Comparison of ENCODE assay signal across 10 mouse cellular contexts in the genomic region with DNA sequence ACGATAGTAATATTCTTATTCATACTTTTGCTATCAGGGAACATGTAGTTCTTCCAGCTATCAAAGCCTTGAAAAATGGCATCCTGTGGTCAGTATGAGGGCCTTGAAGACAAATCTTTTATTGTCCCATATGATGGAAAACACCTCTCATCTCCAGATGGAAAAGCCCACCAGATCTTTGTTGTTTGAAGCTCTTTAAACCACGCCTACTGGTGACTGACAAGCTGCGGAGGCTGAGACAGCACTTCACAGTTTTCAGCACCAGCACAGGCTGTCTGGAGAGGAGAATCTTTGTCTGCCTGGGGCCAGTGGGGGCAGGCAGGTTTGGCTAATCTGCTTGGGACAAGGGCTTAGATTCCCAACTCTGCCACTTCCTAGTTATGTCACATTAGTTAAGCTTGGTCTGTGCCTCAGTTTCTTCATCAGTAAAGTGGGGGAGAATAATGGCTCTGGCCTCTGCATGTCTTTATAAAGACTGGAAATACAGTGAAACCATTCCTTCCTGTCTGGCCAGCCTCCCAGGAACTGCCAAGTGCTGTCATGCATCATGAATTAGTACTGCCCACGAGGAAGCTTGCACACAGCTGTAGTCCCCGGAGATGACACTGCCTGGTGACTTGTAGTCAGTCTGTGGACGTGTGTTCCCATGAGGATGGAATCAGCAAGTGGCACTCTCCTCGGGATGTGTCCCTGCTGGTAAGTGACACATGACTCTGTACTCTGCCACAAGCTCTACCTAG. TPM values are rescaled to one million over a fixed set of nuclear protein-coding genes. Genes with fewer than 3 reads are reported as not detected.
DNase-seq lines count a peak whose midpoint lies in the region; ATAC-seq and TF ChIP-seq lines count a peak whose summit lies in the region.
"Had no signal": no experiment of that assay in that cellular context is flagged by ENCODE, and none has a peak within 500 bp of the region (broad histone marks: within the 10 kb centered on the region; RNA-seq: fewer than 3 reads in every experiment).

No protein-coding gene starts in this region.

- peak; percentile 59; the same call in 1 of the 2 replicates for ATAC-seq in lung, embryonic 14.5 days (ENCODE audit: insufficient read depth)

- no peaks in the 10 kb centered on the region for H3K9me3 ChIP-seq in lung, embryonic 14.5 days (ENCODE audit: low read depth, low read length)
- H3K9me3 ChIP-seq: heart, embryonic 15.5 days; megakaryocyte, embryonic 14.5 days had no signal

- H3K4me2 ChIP-seq in lung, embryonic 14.5 days: no peak overlapping the region
- H3K4me2 ChIP-seq: heart, embryonic 15.5 days had no signal

- H3K9ac ChIP-seq in lung, embryonic 14.5 days: no peak overlapping the region
- H3K9ac ChIP-seq: heart, embryonic 15.5 days had no signal

- no peaks in the 10 kb centered on the region for H3K27me3 ChIP-seq in lung, embryonic 14.5 days (ENCODE audit: insufficient read depth, low read length)

- peak; percentile 52 for DNase-seq in adrenal gland, adult 2 months
- no peak for DNase-seq in adrenal gland, postnatal 4 days (ENCODE audit: low spot score in 2 of 2)
- DNase-seq in lung, embryonic 14.5 days: peak; percentile 84
- no peak for DNase-seq in lung, adult 2 months
- peak; percentile 20 for DNase-seq in fibroblast of lung, adult 2 months (ENCODE audit: low read depth)
- DNase-seq in layer of hippocampus, adult 9-11 months: peak; percentile 75
- no peak for DNase-seq in gastrocnemius, postnatal 14 days
- DNase-seq in natural killer cell, adult 2 months (ENCODE audit: low spot score in 2 of 2): no peak

- intact Hi-C loops in gastrocnemius, postnatal 14 days (cut with DNase I; ENCODE audit: low total_unique reads): no loop called here

- H3K27ac ChIP-seq in lung, embryonic 14.5 days (ENCODE audit: low read depth): no peak overlapping the region
- H3K27ac ChIP-seq: heart, embryonic 15.5 days had no signal

- no peak for TF ChIP-seq CTCF in lung, embryonic 14.5 days (IDR thresholded peaks at IDR 0.05; ENCODE audit: low read depth)
- no peak for TF ChIP-seq CTCF in lung, adult 2 months (IDR thresholded peaks at IDR 0.05; ENCODE audit: insufficient read depth, low read length)

- no peak for TF ChIP-seq POLR2A in lung, adult 2 months (IDR thresholded peaks at IDR 0.05; ENCODE audit: borderline replicate concordance, extremely low read depth, low read depth, low read length)

- 33% methylated on average over 7 of the region's 7 CpGs for WGBS in lung, embryonic 14.5 days
- WGBS in lung, adult 2 months: 38% methylated on average over 7 of the region's 7 CpGs

- peaks cover 3% of the 10 kb centered on the region; the same call in 1 of the 2 replicates for H3K4me1 ChIP-seq in lung, embryonic 14.5 days (ENCODE audit: insufficient read depth)
- no peaks in the 10 kb centered on the region for H3K4me1 ChIP-seq in lung, adult 2 months (ENCODE audit: control insufficient read depth, insufficient read depth, low read length)

- H3K36me3 ChIP-seq in lung, embryonic 14.5 days (ENCODE audit: insufficient read depth): no peaks in the 10 kb centered on the region
- H3K36me3 ChIP-seq: heart, embryonic 15.5 days had no signal

- H3K4me3 ChIP-seq in lung, embryonic 14.5 days (ENCODE audit: low read depth, low read length): no peak overlapping the region
- H3K4me3 ChIP-seq in lung, adult 2 months (replicated peaks; ENCODE audit: extremely low read depth, low read depth, low read length): no peak overlapping the region
- H3K4me3 ChIP-seq: heart, embryonic 15.5 days; megakaryocyte, embryonic 14.5 days had no signal

RNA-seq across cellular contexts. Expression of a gene that starts 49.9 kb away (rescaled TPM):
- total RNA-seq in adrenal gland, adult 2 months (2021): 10 to 100 TPM in 1 of 2 experiments, 1 to 10 TPM in 1; 9.3 to 19.0 TPM
- polyA plus RNA-seq in adrenal gland, adult 2 months (2012; rRNA removed): 1.3 and 1.9 TPM in 2 replicates
- total RNA-seq in adrenal gland, postnatal 4 days (2021): 10 to 100 TPM; 26.9 to 28.7 TPM
- 3.3 and 5.0 TPM in 2 replicates for polyA plus RNA-seq in lung, embryonic 14.5 days (2014; fragmentation: Nextera tagmentation; extraction: Ambion mirVana)
- polyA plus RNA-seq in lung, adult 2 months (2012; rRNA removed): 2.2 and 2.8 TPM in 2 replicates
- total RNA-seq in gastrocnemius, postnatal 14 days (2021): 1 to 10 TPM; 3.6 to 4.1 TPM

Comparison
In these comparisons a context has a peak if more than half of its experiments do, and no peak if none do; other contexts are left out.
1. DNase-seq: peak in adrenal gland, adult 2 months (single experiment), lung, embryonic 14.5 days (single experiment), fibroblast of lung, adult 2 months (single experiment) and layer of hippocampus, adult 9-11 months (single experiment); none in adrenal gland, postnatal 4 days (0 of 2), lung, adult 2 months (single experiment), gastrocnemius, postnatal 14 days (single experiment) and natural killer cell, adult 2 months (0 of 2).